Mouse (Mus musculus): ENCODE data around the gene Hhat. TPM values are rescaled to one million over a fixed set of nuclear protein-coding genes. Genes with fewer than 3 reads are reported as not detected.

The Hhat gene
- total and polyA plus RNA-seq, 3 experiments, result 1.6 to 2.8 (median 2.1) TPM

GRCm38 (mm10) chr1:192448512-192448911 lies 322.5 kb downstream of the Hhat start:
- Histone ChIP-seq H3K4me1 (ENCODE audit: control insufficient read depth, insufficient read depth, low read length) (peaks cover 7% of the 10 kb centered on the region), H3K4me3 (no peak overlapping the region), H3K79me2 (replicated peaks; ENCODE audit: control insufficient read depth, insufficient read depth, low read length) (no peaks in the 10 kb centered on the region), H3K9ac (ENCODE audit: low read depth, low read length) (no peak overlapping the region), H3K27me3 (ENCODE audit: control insufficient read depth, insufficient read depth, low read length) (no peaks in the 10 kb centered on the region), H3K27ac (no peak overlapping the region), H3K36me3 (ENCODE audit: control insufficient read depth, insufficient read depth, low read length) (no peaks in the 10 kb centered on the region)
- no peak for DNase-seq
- TF ChIP-seq EP300 (IDR thresholded peaks at IDR 0.05; ENCODE audit: insufficient read depth, low read depth, low read length), result no peak
- intact Hi-C loops (cut with DNase I), result no loop called here
- WGBS, result 91% methylated on average over 1 of the region's 1 CpGs

- 52% methylated on average over 2 of the region's 2 CpGs for WGBS
Observed at GRCm38 (mm10) chr1:192447666-192448065, 323.4 kb downstream of the Hhat start.

More at GRCm38 (mm10) chr1:192447666-192448065, 323.4 kb downstream of the Hhat start:
- Histone ChIP-seq H3K36me3 (ENCODE audit: control insufficient read depth, insufficient read depth, low read length) (no peaks in the 10 kb centered on the region), H3K9ac (ENCODE audit: low read depth, low read length) (no peak overlapping the region), H3K27me3 (ENCODE audit: control insufficient read depth, insufficient read depth, low read length) (no peaks in the 10 kb centered on the region), H3K4me1 (ENCODE audit: control insufficient read depth, insufficient read depth, low read length) (peaks cover 7% of the 10 kb centered on the region), H3K27ac (no peak overlapping the region), H3K4me3 (no peak overlapping the region), H3K79me2 (replicated peaks; ENCODE audit: control insufficient read depth, insufficient read depth, low read length) (no peaks in the 10 kb centered on the region)
- intact Hi-C loops (cut with DNase I), result no loop called here
- TF ChIP-seq CTCF (IDR thresholded peaks at IDR 0.05) (no peak), EP300 (IDR thresholded peaks at IDR 0.05; ENCODE audit: insufficient read depth, low read depth, low read length) (no peak), POLR2A (IDR thresholded peaks at IDR 0.05; ENCODE audit: insufficient read depth, low read depth, low read length) (no peak)
- DNase-seq, result no peak

Other genes with a start within 250 kb of the Hhat start
- gene Sertad4, start 84.5 kb upstream of the Hhat start, total RNA-seq (2021), result 1 to 10 TPM; 3.3 to 3.9 TPM
- gene Sertad4, start 84.5 kb upstream of the Hhat start, polyA plus RNA-seq (2012; rRNA removed), result 4.1 and 7.8 TPM in 2 replicates